Mouse (Mus musculus) thymus, adult 2 months (tissue): ENCODE measurements at regions not wholly inside any gene's neighbourhood (a gene's known extent, or its start where the extent isn't known, plus 50 kb on each side); places are given as distances from the start of the nearest gene placed in this dataset.

Source experiments
- DNase-seq: peaks from one replicate; pipeline ENCODE4 v3.0.0; 2021
- H3K27ac ChIP-seq: fragments of 200-500 bp; 2 replicates; pipeline ENCODE4 v1.5.1; 2012; ENCODE audit warnings: low read length, control low read depth; ENCODE audit not compliant: control insufficient read depth, insufficient read depth
- H3K27me3 ChIP-seq: fragments of 200-500 bp; 2 replicates; pipeline ENCODE4 v1.6.1; 2012; ENCODE audit warnings: mild to moderate bottlenecking, low read length, moderate library complexity, mixed read lengths; ENCODE audit not compliant: control insufficient read depth, insufficient read depth
- H3K36me3 ChIP-seq: fragments of 200-500 bp; 2 replicates; pipeline ENCODE4 v1.6.1; 2012; ENCODE audit warnings: mild to moderate bottlenecking, low read length, moderate library complexity; ENCODE audit not compliant: control insufficient read depth, insufficient read depth
- H3K4me1 ChIP-seq: fragments of 200-500 bp; replicated peaks from 2 replicates; pipeline ENCODE4 v1.6.1; 2012; ENCODE audit warnings: low read length; ENCODE audit not compliant: control insufficient read depth, insufficient read depth
- H3K4me3 ChIP-seq: fragments of 200-500 bp; 2 replicates; pipeline ENCODE4 v1.5.1; 2012; ENCODE audit warnings: mild to moderate bottlenecking, low read length, control low read depth, moderate library complexity; ENCODE audit not compliant: control insufficient read depth, insufficient read depth
- CTCF ChIP-seq: fragments of 200-500 bp; IDR thresholded peaks from 2 replicates; pipeline ENCODE4 v1.5.1; 2012; ENCODE audit warnings: mild to moderate bottlenecking, control low read depth, low read length, moderate library complexity, borderline replicate concordance; ENCODE audit not compliant: control insufficient read depth, poor library complexity, insufficient read depth; ENCODE audit errors: extremely low read depth
- POLR2A ChIP-seq: fragments of 200-500 bp; IDR thresholded peaks from 2 replicates; pipeline ENCODE4 v1.6.1; 2012; ENCODE audit warnings: mild to moderate bottlenecking, low read length, control low read depth, moderate library complexity; ENCODE audit not compliant: control insufficient read depth, poor library complexity, insufficient read depth; ENCODE audit errors: extremely low read depth
- WGBS: fragments of 180-500 bp; shearing (Covaris S2); methylation state at CpG from one replicate; pipeline ENCODE4 v1.1.7; 2018; 5-methylcytosine and 5-hydroxymethylcytosine counted together

DNA sequence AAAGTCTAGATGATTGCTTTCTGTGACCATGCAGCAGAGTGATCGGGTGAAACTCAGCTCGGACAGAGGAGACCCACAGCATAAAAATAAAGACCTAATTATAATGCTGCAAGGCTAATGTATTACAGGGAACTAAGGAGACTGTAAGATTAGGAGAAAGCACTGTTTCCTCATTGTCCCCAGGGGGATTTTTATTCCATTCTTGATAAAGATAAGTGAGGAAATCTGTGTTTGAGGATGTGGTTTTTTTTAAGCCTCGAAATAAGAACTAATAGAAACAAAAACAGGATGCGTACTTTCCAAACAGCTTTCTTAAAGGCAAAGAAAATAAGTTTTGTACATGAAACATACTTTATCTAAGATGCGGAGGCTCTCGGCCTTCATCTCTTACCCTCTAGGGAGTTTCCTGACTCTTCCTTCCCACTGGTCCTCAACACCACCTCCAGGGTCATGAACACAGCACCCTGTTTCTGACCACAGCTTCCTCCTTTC is 94.8 kb downstream of the Hs3st3b1 start:
- Histone ChIP-seq H3K36me3 (no peaks in the 10 kb centered on the region), H3K4me1 (no peaks in the 10 kb centered on the region), H3K27me3 (no peaks in the 10 kb centered on the region), H3K4me3 (no peak overlapping the region), H3K27ac (no peak overlapping the region)
- TF ChIP-seq CTCF (no peak), POLR2A (no peak)
- WGBS = 66% methylated on average over 6 of the region's 6 CpGs
- no peak for DNase-seq

DNA sequence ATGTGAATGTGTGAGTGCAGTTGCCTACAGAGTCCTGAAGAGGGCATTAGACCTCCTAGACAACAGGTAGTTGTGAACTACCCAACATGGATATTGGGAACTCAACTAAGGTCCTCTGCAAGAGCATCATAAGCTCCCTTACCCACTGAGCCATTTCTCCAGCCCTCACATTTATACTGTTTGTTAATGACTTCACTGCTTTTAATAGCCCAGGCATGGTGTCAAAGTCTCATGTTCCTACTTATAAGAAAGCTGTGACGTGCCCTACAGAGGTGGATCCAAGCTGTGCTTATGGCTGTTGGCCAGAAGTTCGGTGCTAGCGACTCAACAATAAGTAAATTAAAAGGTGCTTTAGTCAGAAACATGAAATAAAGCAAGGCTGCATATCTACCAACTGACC is 88.6 kb downstream of the Hs3st3b1 start:
- no peak for DNase-seq
- Histone ChIP-seq H3K4me3 (no peak overlapping the region), H3K4me1 (no peaks in the 10 kb centered on the region), H3K27ac (no peak overlapping the region), H3K27me3 (no peaks in the 10 kb centered on the region), H3K36me3 (no peaks in the 10 kb centered on the region)
- TF ChIP-seq CTCF (no peak), POLR2A (no peak)
- WGBS = 89% methylated on average over 3 of the region's 3 CpGs

DNA sequence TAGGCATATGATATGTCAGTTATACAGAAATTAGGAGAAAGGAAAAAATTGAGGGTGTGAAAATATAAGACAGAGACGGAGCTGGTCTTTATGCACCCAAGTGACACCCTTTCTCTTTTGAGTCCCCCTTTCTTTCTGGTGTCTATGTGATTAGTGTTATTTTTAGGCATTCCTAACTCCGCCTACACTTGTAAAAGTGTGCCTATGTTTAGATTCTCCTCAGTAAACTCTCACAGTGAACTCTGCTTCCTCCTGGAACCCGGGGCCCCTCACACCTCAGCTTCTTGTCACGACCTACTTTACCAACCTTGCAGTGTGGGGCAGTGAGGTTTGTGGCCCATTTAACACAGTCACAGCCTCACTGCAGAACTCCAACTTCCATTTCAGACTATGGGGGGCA is 88.0 kb downstream of the Hs3st3b1 start:
- Histone ChIP-seq H3K36me3 (no peaks in the 10 kb centered on the region), H3K4me1 (no peaks in the 10 kb centered on the region), H3K27me3 (no peaks in the 10 kb centered on the region), H3K27ac (no peak overlapping the region), H3K4me3 (no peak overlapping the region)
- DNase-seq = no peak
- TF ChIP-seq CTCF (no peak), POLR2A (no peak)
- WGBS = 55% methylated on average over 4 of the region's 4 CpGs

DNA sequence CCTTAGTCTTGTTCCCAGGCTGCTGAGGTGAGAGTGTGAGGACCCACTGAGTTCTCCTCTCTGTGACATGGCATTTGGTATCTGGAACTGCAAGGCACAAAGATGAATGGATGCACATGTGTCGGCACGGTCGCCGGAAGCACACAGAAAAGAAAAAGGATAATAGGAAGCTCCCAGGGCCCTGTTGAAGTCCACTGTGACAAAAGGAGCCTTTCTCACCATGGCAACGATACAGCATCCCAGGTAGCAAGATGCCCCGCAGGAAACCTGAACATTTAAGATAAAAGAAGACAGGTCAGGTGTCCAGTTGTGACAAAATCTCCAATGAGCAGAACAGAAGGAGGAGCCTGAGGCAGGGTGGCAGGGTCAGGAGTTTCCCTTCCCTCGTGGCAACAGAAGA is 87.5 kb downstream of the Hs3st3b1 start:
- no peak for DNase-seq
- WGBS = 83% methylated on average over 7 of the region's 7 CpGs
- TF ChIP-seq POLR2A (no peak), CTCF (no peak)
- Histone ChIP-seq H3K4me1 (no peaks in the 10 kb centered on the region), H3K36me3 (no peaks in the 10 kb centered on the region), H3K27ac (no peak overlapping the region), H3K4me3 (no peak overlapping the region), H3K27me3 (no peaks in the 10 kb centered on the region)
